Mouse (Mus musculus) heart, postnatal 10 days (tissue): ENCODE results near the gene Gm20388. TPM values are rescaled to one million over a fixed set of nuclear protein-coding genes. Genes with fewer than 3 reads are reported as not detected.

Experiments used
- DNase-seq, 2 experiments: peaks; one replicate each; pipeline ENCODE4 v3.0.0; 2021
- intact Hi-C: fragments of 180-260 bp; cut with DNase I; formaldehyde crosslinking; loops from one replicate; pipeline ENCODE4 v1.15.1; 2025
- total RNA-seq, 2 experiments: library from RNA; stranded (reverse); gene quantifications; 2 replicates each; pipeline ENCODE4 v1.2.3; 2021

Gene Gm20388
- total RNA-seq, 2 experiments from 2014 or later = 2.0 to 2.2 TPM

GRCm38 (mm10) chr8:121683083-121683832 is 1772.6 kb downstream of the Gm20388 start:
- intact Hi-C loops = no loop called here
- DNase-seq = no peak

GRCm38 (mm10) chr8:121685419-121685818 is 1774.8 kb downstream of the Gm20388 start:
- intact Hi-C loops = loop anchor here (2.0 to 5.0 kb wide), 2 partner anchors 83 to 138 kb away; no protein-coding TSS in a partner anchor
- peak; percentile 70 to 78 for DNase-seq

GRCm38 (mm10) chr8:121687455-121688161 is 1777.0 kb downstream of the Gm20388 start:
- DNase-seq = no peak
- intact Hi-C loops = loop anchor here (5.0 kb wide), 1 partner anchor 140 kb away; no protein-coding TSS in a partner anchor

GRCm38 (mm10) chr8:121688496-121688895 is 1777.9 kb downstream of the Gm20388 start:
- DNase-seq = no peak
- intact Hi-C loops = loop anchor here (5.0 kb wide), 1 partner anchor 141 kb away; no protein-coding TSS in a partner anchor

- intact Hi-C loops = no loop called here
- peak in 1 of 2 experiments; percentile 50 for DNase-seq
Measured at GRCm38 (mm10) chr8:121694453-121694852, 1783.8 kb downstream of the Gm20388 start.

GRCm38 (mm10) chr8:121695585-121696184 is 1785.0 kb downstream of the Gm20388 start:
- peak; percentile 81 to 86 for DNase-seq
- intact Hi-C loops = no loop called here

GRCm38 (mm10) chr8:121697735-121698614 is 1787.3 kb downstream of the Gm20388 start:
- intact Hi-C loops = no loop called here

GRCm38 (mm10) chr8:121698615-121699101 is 1788.0 kb downstream of the Gm20388 start:
- no peak for DNase-seq
- intact Hi-C loops = no loop called here

More at GRCm38 (mm10) chr8:121697735-121698614, 1787.3 kb downstream of the Gm20388 start:
- no peak for DNase-seq

- no peak for DNase-seq
- intact Hi-C loops = loop anchor here (10.0 kb wide), 1 partner anchor 225 kb away; no protein-coding TSS in a partner anchor
Measured at GRCm38 (mm10) chr8:121699936-121700335, 1789.3 kb downstream of the Gm20388 start.

GRCm38 (mm10) chr8:121705174-121705573 is 1794.5 kb downstream of the Gm20388 start:
- DNase-seq = no peak

GRCm38 (mm10) chr8:121706956-121707355 is 1796.3 kb downstream of the Gm20388 start:
- DNase-seq = no peak
- intact Hi-C loops = loop anchor here (10.0 kb wide), 1 partner anchor 218 kb away; no protein-coding TSS in a partner anchor

More at GRCm38 (mm10) chr8:121705174-121705573, 1794.5 kb downstream of the Gm20388 start:
- intact Hi-C loops = loop anchor here (10.0 kb wide), 1 partner anchor 220 kb away; no protein-coding TSS in a partner anchor

GRCm38 (mm10) chr8:121708406-121708805 is 1797.8 kb downstream of the Gm20388 start:
- intact Hi-C loops = loop anchor here (10.0 kb wide), 1 partner anchor 216 kb away; no protein-coding TSS in a partner anchor
- no peak for DNase-seq

GRCm38 (mm10) chr8:121717502-121717901 is 1806.9 kb downstream of the Gm20388 start:
- DNase-seq = no peak
- intact Hi-C loops = loop anchor here (5.0 to 10.0 kb wide), 2 partner anchors 97 to 115 kb away; no protein-coding TSS in a partner anchor

- peak; percentile 87 to 91 for DNase-seq
- intact Hi-C loops = loop anchor here (5.0 to 10.0 kb wide), 2 partner anchors 97 to 114 kb away; no protein-coding TSS in a partner anchor
Measured at GRCm38 (mm10) chr8:121717982-121718425, 1807.4 kb downstream of the Gm20388 start.

- intact Hi-C loops = loop anchor here (5.0 to 10.0 kb wide), 2 partner anchors 96 to 113 kb away; no protein-coding TSS in a partner anchor
- no peak for DNase-seq
Measured at GRCm38 (mm10) chr8:121718925-121719324, 1808.3 kb downstream of the Gm20388 start.

- intact Hi-C loops = no loop called here
- no peak for DNase-seq
Measured at GRCm38 (mm10) chr8:121721072-121721471, 1810.4 kb downstream of the Gm20388 start.

- DNase-seq = no peak
- intact Hi-C loops = no loop called here
Measured at GRCm38 (mm10) chr8:121723846-121724245, 1813.2 kb downstream of the Gm20388 start.

- no peak for DNase-seq
- intact Hi-C loops = no loop called here
Measured at GRCm38 (mm10) chr8:121727164-121727563, 1816.5 kb downstream of the Gm20388 start.

GRCm38 (mm10) chr8:121729323-121729722 is 1818.7 kb downstream of the Gm20388 start, which contains the start of gene Jph3:
Gene Jph3 (plus strand): TSS chr8:121729623.
- intact Hi-C loops = no loop called here
- DNase-seq = no peak
